Mouse (Mus musculus) embryonic facial prominence, embryonic 11.5 days (tissue): ENCODE data around the gene Clk1. TPM values are rescaled to one million over a fixed set of nuclear protein-coding genes. Genes with fewer than 3 reads are reported as not detected.
A peak's percentile ranks its signal among the peaks of the same experiment; 100 is the strongest.

Experiments
- ATAC-seq: fragments of 200-750 bp; cut with Nextera tagmentation; replicated peaks from 2 replicates; pipeline ENCODE4 v1.8.0; 2017; ENCODE audit warnings: low read depth; ENCODE audit not compliant: insufficient number of reproducible peaks, low FRiP score, low TSS enrichment
- DNase-seq: peaks from one replicate; pipeline ENCODE4 v3.0.0-alpha.2; 2015; ENCODE audit warnings: low spot score
- H3K27ac ChIP-seq: fragments of 300-500 bp; sonication (generic); replicated peaks from 2 replicates; pipeline ENCODE4 v1.5.1; 2014; ENCODE audit warnings: mild to moderate bottlenecking, low read depth, low read length, control low read depth
- H3K27me3 ChIP-seq: fragments of 300-500 bp; sonication (generic); 2 replicates; pipeline ENCODE4 v1.6.1; 2014; ENCODE audit warnings: mild to moderate bottlenecking, low read length, moderate library complexity, mixed read lengths; ENCODE audit not compliant: control insufficient read depth, insufficient read depth
- H3K36me3 ChIP-seq: fragments of 300-500 bp; sonication (generic); replicated peaks from 2 replicates; pipeline ENCODE4 v1.6.1; 2014; ENCODE audit warnings: low read depth, mild to moderate bottlenecking, low read length, moderate library complexity, mixed read lengths; ENCODE audit not compliant: control insufficient read depth, insufficient read depth
- H3K4me1 ChIP-seq: fragments of 300-500 bp; sonication (generic); 2 replicates; pipeline ENCODE4 v1.6.1; 2014; ENCODE audit warnings: low read length, mixed read lengths; ENCODE audit not compliant: control insufficient read depth, insufficient read depth
- H3K4me2 ChIP-seq: fragments of 300-500 bp; sonication (generic); 2 replicates; pipeline ENCODE4 v1.6.1; 2014; ENCODE audit warnings: low read depth, mild to moderate bottlenecking, control low read depth, low read length, moderate library complexity
- H3K4me3 ChIP-seq: fragments of 300-500 bp; sonication (generic); 2 replicates; pipeline ENCODE4 v1.5.1; 2014; ENCODE audit warnings: low read depth, low read length, control low read depth
- H3K9ac ChIP-seq: fragments of 300-500 bp; sonication (generic); replicated peaks from 2 replicates; pipeline ENCODE4 v1.6.1; 2014; ENCODE audit warnings: mild to moderate bottlenecking, control low read depth, low read length
- H3K9me3 ChIP-seq: fragments of 300-500 bp; sonication (generic); replicated peaks from 2 replicates; pipeline ENCODE4 v1.6.1; 2016; ENCODE audit warnings: mild to moderate bottlenecking, low read length, inconsistent platforms, mixed read lengths; ENCODE audit not compliant: control insufficient read depth
- WGBS: fragments of 180-500 bp; shearing (Covaris S2); extraction: QIAGEN DNeasy Blood & Tissue Kit; methylation state at CpG from one replicate; pipeline ENCODE4 v1.1.7; 2014; 5-methylcytosine and 5-hydroxymethylcytosine counted together
- polyA plus RNA-seq: library from polyadenylated mRNA; unstranded; fragments of >200 nt; fragmentation: Nextera tagmentation; extraction: Ambion mirVana; gene quantifications from 2 replicates; pipeline ENCODE4 v1.2.1, GENCODE M21; 2014

Gene Clk1
- polyA plus RNA-seq, 1 experiment from 2014 or later, result 195 TPM

- no peak overlapping the region for H3K27ac ChIP-seq
- no peaks in the 10 kb centered on the region for H3K27me3 ChIP-seq
- no peaks in the 10 kb centered on the region for H3K4me1 ChIP-seq
- ATAC-seq (no peak), DNase-seq (no peak)
- peaks cover 22% of the 10 kb centered on the region for H3K36me3 ChIP-seq
- 87% methylated on average over 10 of the region's 10 CpGs for WGBS
- no peaks in the 10 kb centered on the region for H3K9me3 ChIP-seq
- no peak overlapping the region for H3K4me2 ChIP-seq
- no peak overlapping the region for H3K4me3 ChIP-seq
- no peak overlapping the region for H3K9ac ChIP-seq
These were observed 3.8 kb downstream of the Clk1 start for GRCm38 (mm10) chr1:58420032-58420431.

- Histone ChIP-seq H3K9ac (no peak overlapping the region), H3K36me3 (peaks cover 21% of the 10 kb centered on the region)
- WGBS, result 99% methylated on average over 2 of the region's 2 CpGs
These were observed 7.8 kb downstream of the Clk1 start for GRCm38 (mm10) chr1:58416048-58416447.

GRCm38 (mm10) chr1:58415442-58415841, 8.4 kb downstream of the Clk1 start:
- peaks cover 24% of the 10 kb centered on the region for H3K36me3 ChIP-seq
- 37% methylated on average over 1 of the region's 1 CpGs for WGBS

More at GRCm38 (mm10) chr1:58416048-58416447, 7.8 kb downstream of the Clk1 start:
- DNase-seq, result no peak
- no peak overlapping the region for H3K4me3 ChIP-seq
- no peak overlapping the region for H3K4me2 ChIP-seq
- no peaks in the 10 kb centered on the region for H3K4me1 ChIP-seq
- no peaks in the 10 kb centered on the region for H3K9me3 ChIP-seq
- no peak overlapping the region for H3K27ac ChIP-seq
- ATAC-seq, result no peak
- H3K27me3 ChIP-seq, result no peaks in the 10 kb centered on the region

GRCm38 (mm10) chr1:58410776-58411175, 13.1 kb downstream of the Clk1 start:
- no peak overlapping the region for H3K4me2 ChIP-seq
- no peak overlapping the region for H3K9ac ChIP-seq
- H3K27ac ChIP-seq, result no peak overlapping the region
- DNase-seq (no peak), ATAC-seq (no peak)
- WGBS, result 95% methylated on average over 7 of the region's 7 CpGs
- H3K4me1 ChIP-seq, result no peaks in the 10 kb centered on the region
- H3K4me3 ChIP-seq, result no peak overlapping the region
- no peaks in the 10 kb centered on the region for H3K9me3 ChIP-seq
- H3K36me3 ChIP-seq, result peaks cover 7% of the 10 kb centered on the region
- H3K27me3 ChIP-seq, result no peaks in the 10 kb centered on the region

More at GRCm38 (mm10) chr1:58415442-58415841, 8.4 kb downstream of the Clk1 start:
- no peak for DNase-seq
- Histone ChIP-seq H3K4me3 (no peak overlapping the region), H3K27ac (no peak overlapping the region), H3K4me1 (no peaks in the 10 kb centered on the region), H3K4me2 (no peak overlapping the region), H3K9ac (no peak overlapping the region), H3K9me3 (no peaks in the 10 kb centered on the region), H3K27me3 (no peaks in the 10 kb centered on the region)
- ATAC-seq, result no peak

GRCm38 (mm10) chr1:58410198-58410588, 13.7 kb downstream of the Clk1 start:
- ATAC-seq, result 0 out of 2 replicates have a peak, but pooled peaks have one; percentile 27

GRCm38 (mm10) chr1:58409553-58410197, 14.2 kb downstream of the Clk1 start:
- Histone ChIP-seq H3K36me3 (peaks cover 7% of the 10 kb centered on the region), H3K4me1 (no peaks in the 10 kb centered on the region), H3K4me3 (no peak overlapping the region), H3K9ac (no peak overlapping the region), H3K27ac (no peak overlapping the region), H3K4me2 (no peak overlapping the region), H3K9me3 (no peaks in the 10 kb centered on the region), H3K27me3 (no peaks in the 10 kb centered on the region)
- DNase-seq, result no peak
- 84% methylated on average over 5 of the region's 5 CpGs for WGBS
- no peak for ATAC-seq

More at GRCm38 (mm10) chr1:58410198-58410588, 13.7 kb downstream of the Clk1 start:
- no peak overlapping the region for H3K4me3 ChIP-seq
- H3K27me3 ChIP-seq, result no peaks in the 10 kb centered on the region
- no peaks in the 10 kb centered on the region for H3K9me3 ChIP-seq
- no peak overlapping the region for H3K27ac ChIP-seq
- WGBS, result 92% methylated on average over 3 of the region's 3 CpGs
- H3K9ac ChIP-seq, result no peak overlapping the region
- DNase-seq, result no peak
- H3K36me3 ChIP-seq, result peaks cover 7% of the 10 kb centered on the region
- no peaks in the 10 kb centered on the region for H3K4me1 ChIP-seq
- H3K4me2 ChIP-seq, result no peak overlapping the region

- 89% methylated on average over 6 of the region's 6 CpGs for whole genome bisulfite sequencing
These were observed 15.7 kb downstream of the Clk1 start for GRCm38 (mm10) chr1:58408141-58408540.

GRCm38 (mm10) chr1:58407321-58407720, 16.5 kb downstream of the Clk1 start:
- peaks cover 14% of the 10 kb centered on the region for H3K36me3 ChIP-seq
- no peak for ATAC-seq

More at GRCm38 (mm10) chr1:58408141-58408540, 15.7 kb downstream of the Clk1 start:
- H3K27me3 ChIP-seq, result no peaks in the 10 kb centered on the region
- H3K36me3 ChIP-seq, result peaks cover 12% of the 10 kb centered on the region
- H3K4me1 ChIP-seq, result no peaks in the 10 kb centered on the region
- H3K9me3 ChIP-seq, result no peaks in the 10 kb centered on the region
- DNase-seq (no peak), ATAC-seq (no peak)
- no peak overlapping the region for H3K27ac ChIP-seq
- H3K9ac ChIP-seq, result no peak overlapping the region
- no peak overlapping the region for H3K4me3 ChIP-seq
- no peak overlapping the region for H3K4me2 ChIP-seq

More at GRCm38 (mm10) chr1:58407321-58407720, 16.5 kb downstream of the Clk1 start:
- WGBS, result 94% methylated on average over 7 of the region's 7 CpGs
- Histone ChIP-seq H3K27ac (no peak overlapping the region), H3K27me3 (no peaks in the 10 kb centered on the region), H3K4me1 (no peaks in the 10 kb centered on the region), H3K4me2 (no peak overlapping the region), H3K9ac (no peak overlapping the region), H3K9me3 (no peaks in the 10 kb centered on the region), H3K4me3 (no peak overlapping the region)
- DNase-seq, result no peak
